8 mouse cellular contexts compared by ENCODE assay signal in genomic region chr19:21777171-21777731, GRCm38 (mm10). TPM values are rescaled to one million over a fixed set of nuclear protein-coding genes. Genes with fewer than 3 reads are reported as not detected.
DNase-seq lines count a peak whose midpoint lies in the region; ATAC-seq and TF ChIP-seq lines count a peak whose summit lies in the region.

No protein-coding gene starts in this region.

- 34% methylated on average over 20 of the region's 20 CpGs for WGBS in forebrain, embryonic 10.5 days
- WGBS in limb, embryonic 11.5 days: 26% methylated on average over 20 of the region's 20 CpGs
- 26% methylated on average over 20 of the region's 20 CpGs for WGBS in midbrain, embryonic 11.5 days
- WGBS in stomach, embryonic 15.5 days: 28% methylated on average over 20 of the region's 20 CpGs

- peak overlapping the region; percentile 55; the same call in 1 of the 2 replicates for H3K4me2 ChIP-seq in limb, embryonic 11.5 days (ENCODE audit: low read depth, severe bottlenecking)
- H3K4me2 ChIP-seq in midbrain, embryonic 11.5 days: peak overlapping the region; percentile 74
- H3K4me2 ChIP-seq in stomach, embryonic 15.5 days: peak overlapping the region; percentile 66

- intact Hi-C loops in heart, postnatal 25 days (cut with DNase I): loop anchor here (1.0 to 5.0 kb wide), 2 partner anchors 45 to 166 kb away; no protein-coding TSS in a partner anchor
- intact Hi-C loops in left cerebral cortex, postnatal 14 days (cut with DNase I): loop anchor here (10.0 kb wide), 1 partner anchor 528 kb away; no protein-coding TSS in a partner anchor

- ATAC-seq in limb, embryonic 11.5 days (ENCODE audit: insufficient number of reproducible peaks, low FRiP score, low TSS enrichment, low read depth): no peak
- no peak; the same call in 1 of the 2 replicates for ATAC-seq in midbrain, embryonic 11.5 days (ENCODE audit: low FRiP score)
- ATAC-seq in stomach, embryonic 15.5 days (ENCODE audit: insufficient read depth, low FRiP score, low read depth): 0 out of 2 replicates have a peak, but pooled peaks have one; percentile 1

- H3K36me3 ChIP-seq in ES-E14 (ENCODE audit: control insufficient read depth, insufficient read depth, low read length, poor library complexity, severe bottlenecking): no peaks in the 10 kb centered on the region
- H3K36me3 ChIP-seq in forebrain, embryonic 10.5 days (replicated peaks): no peaks in the 10 kb centered on the region
- no peaks in the 10 kb centered on the region for H3K36me3 ChIP-seq in limb, embryonic 11.5 days (ENCODE audit: control insufficient read depth, insufficient read depth, low read length)
- no peaks in the 10 kb centered on the region for H3K36me3 ChIP-seq in midbrain, embryonic 11.5 days (ENCODE audit: control insufficient read depth, insufficient read depth, low read length)
- no peaks in the 10 kb centered on the region for H3K36me3 ChIP-seq in stomach, embryonic 15.5 days

- H3K4me3 ChIP-seq in ES-E14 (ENCODE audit: insufficient read depth in 1 of 2, low read depth in 1 of 2, low read length in 2 of 2, poor library complexity in 1 of 2, severe bottlenecking in 1 of 2): peak overlapping the region; percentile 32 to 96; a peak in 3 of 4 replicates
- H3K4me3 ChIP-seq in forebrain, embryonic 10.5 days: peak overlapping the region; percentile 89
- H3K4me3 ChIP-seq in limb, embryonic 11.5 days (ENCODE audit: low read depth, low read length): no peak overlapping the region
- H3K4me3 ChIP-seq in midbrain, embryonic 11.5 days (ENCODE audit: low read depth, low read length): peak overlapping the region; percentile 79; the same call in 1 of the 2 replicates
- H3K4me3 ChIP-seq in stomach, embryonic 15.5 days (replicated peaks): 0 out of 2 replicates have a peak overlapping the region, but pooled peaks have one; percentile 70

- H3K9me3 ChIP-seq in ES-E14 (ENCODE audit: control insufficient read depth, insufficient read depth, low read depth, low read length): no peaks in the 10 kb centered on the region
- H3K9me3 ChIP-seq in forebrain, embryonic 10.5 days: no peaks in the 10 kb centered on the region
- no peaks in the 10 kb centered on the region for H3K9me3 ChIP-seq in limb, embryonic 11.5 days (ENCODE audit: control insufficient read depth, low read length)
- no peaks in the 10 kb centered on the region for H3K9me3 ChIP-seq in midbrain, embryonic 11.5 days (ENCODE audit: control insufficient read depth, low read length)
- no peaks in the 10 kb centered on the region for H3K9me3 ChIP-seq in stomach, embryonic 15.5 days

- H3K4me1 ChIP-seq in ES-E14 (ENCODE audit: control insufficient read depth in 2 of 2, insufficient read depth in 2 of 2, low read length in 2 of 2, poor library complexity in 1 of 2): peaks cover 0 to 25% of the 10 kb centered on the region in 2 experiments; a peak in 2 of 4 replicates
- H3K4me1 ChIP-seq in forebrain, embryonic 10.5 days: peaks cover 44% of the 10 kb centered on the region
- peaks cover 21% of the 10 kb centered on the region for H3K4me1 ChIP-seq in limb, embryonic 11.5 days (ENCODE audit: control insufficient read depth, insufficient read depth, low read length)
- peaks cover 23% of the 10 kb centered on the region for H3K4me1 ChIP-seq in midbrain, embryonic 11.5 days (ENCODE audit: control insufficient read depth, insufficient read depth, low read length)
- H3K4me1 ChIP-seq in stomach, embryonic 15.5 days: peaks cover 15% of the 10 kb centered on the region; the same call in 1 of the 2 replicates

- H3K9ac ChIP-seq in ES-E14 (ENCODE audit: insufficient read depth, low read depth, low read length, poor library complexity, severe bottlenecking): no peak overlapping the region; the same call in 1 of the 2 replicates
- no peak overlapping the region for H3K9ac ChIP-seq in limb, embryonic 11.5 days (ENCODE audit: low read length)
- H3K9ac ChIP-seq in midbrain, embryonic 11.5 days (ENCODE audit: low read length): no peak overlapping the region; the same call in 1 of the 2 replicates
- H3K9ac ChIP-seq in stomach, embryonic 15.5 days: no peak overlapping the region

- peaks cover 4% of the 10 kb centered on the region; the same call in 1 of the 2 replicates for H3K27me3 ChIP-seq in forebrain, embryonic 10.5 days (ENCODE audit: poor library complexity, severe bottlenecking)
- no peaks in the 10 kb centered on the region for H3K27me3 ChIP-seq in limb, embryonic 11.5 days (ENCODE audit: control insufficient read depth, insufficient read depth, low read length)
- no peaks in the 10 kb centered on the region for H3K27me3 ChIP-seq in midbrain, embryonic 11.5 days (ENCODE audit: control insufficient read depth, insufficient read depth, low read length)
- no peaks in the 10 kb centered on the region for H3K27me3 ChIP-seq in stomach, embryonic 15.5 days (replicated peaks)

- DNase-seq in ES-E14 (ENCODE audit: low read depth, low spot score): no peak
- peak; percentile 62 to 65 for DNase-seq in adrenal gland, postnatal 36 days
- DNase-seq in forebrain, embryonic 10.5 days (ENCODE audit: extremely low spot score, low spot score): peak; percentile 45
- peak; percentile 53 for DNase-seq in heart, postnatal 25 days (ENCODE audit: low spot score)
- DNase-seq in limb, embryonic 11.5 days (ENCODE audit: low spot score): peak; percentile 55
- DNase-seq in midbrain, embryonic 11.5 days (ENCODE audit: low spot score, missing footprints): no peak
- no peak for DNase-seq in left cerebral cortex, postnatal 14 days (ENCODE audit: low spot score in 2 of 2)

- in situ Hi-C loops in ES-E14 (cut with MboI; ENCODE audit: low sequenced_read_pairs in 2 of 2, unreplicated experiment in 2 of 2): no loop called here

- no peak overlapping the region for H3K27ac ChIP-seq in ES-E14 (ENCODE audit: insufficient read depth, low read depth, low read length, poor library complexity, severe bottlenecking)
- 0 out of 2 replicates have a peak overlapping the region, but pooled peaks have one; percentile 26 for H3K27ac ChIP-seq in forebrain, embryonic 10.5 days
- no peak overlapping the region for H3K27ac ChIP-seq in limb, embryonic 11.5 days (replicated peaks; ENCODE audit: low read depth, low read length)
- H3K27ac ChIP-seq in midbrain, embryonic 11.5 days (ENCODE audit: low read depth, low read length): no peak overlapping the region
- no peak overlapping the region for H3K27ac ChIP-seq in stomach, embryonic 15.5 days

TF ChIP-seq in ES-E14, 5 proteins besides CTCF, POLR2A, EP300 and RAD21:
- TF ChIP-seq CHD2 (IDR thresholded peaks at IDR 0.05; ENCODE audit: low read depth, low read length) (no peak), ZC3H11A (IDR thresholded peaks at IDR 0.05; ENCODE audit: borderline replicate concordance, low read depth, low read length) (no peak), MAFK (IDR thresholded peaks at IDR 0.05; ENCODE audit: insufficient read depth, low read depth, low read length) (no peak), ZNF384 (IDR thresholded peaks at IDR 0.05; ENCODE audit: low read depth, low read length) (no peak), HCFC1 (IDR thresholded peaks at IDR 0.05; ENCODE audit: borderline replicate concordance, insufficient read depth, low read length) (no peak)

RNA-seq across cellular contexts. Expression of gene Cemip2, which starts 0.9 kb away (rescaled TPM):
- 75.3 and 175 TPM in 2 replicates for total RNA-seq in ES-E14 (2012; rRNA removed)
- total RNA-seq in adrenal gland, postnatal 36 days (2021): 10 to 100 TPM; 22.8 to 23.7 TPM
- 56.4 and 58.7 TPM in 2 replicates for polyA plus RNA-seq in forebrain, embryonic 10.5 days (2016; fragmentation: Nextera tagmentation; extraction: Ambion mirVana)
- 10 to 100 TPM; 13.7 to 14.1 TPM for total RNA-seq in heart, postnatal 25 days (2021)
- 52.1 and 54.6 TPM in 2 replicates for polyA plus RNA-seq in limb, embryonic 11.5 days (2014; fragmentation: Nextera tagmentation; extraction: Ambion mirVana)
- polyA plus RNA-seq in midbrain, embryonic 11.5 days (2014; fragmentation: Nextera tagmentation; extraction: Ambion mirVana): 83.7 and 86.7 TPM in 2 replicates
- 12.9 and 13.8 TPM in 2 replicates for polyA plus RNA-seq in stomach, embryonic 15.5 days (2015; fragmentation: Nextera tagmentation; extraction: Ambion mirVana)
- 10 to 100 TPM; 14.4 to 20.0 TPM for total RNA-seq in left cerebral cortex, postnatal 14 days (2021)

Comparison
In these comparisons a context has a peak if more than half of its experiments do, and no peak if none do; other contexts are left out.
1. DNase-seq: peak in adrenal gland, postnatal 36 days (2 of 2), forebrain, embryonic 10.5 days (single experiment), heart, postnatal 25 days (single experiment) and limb, embryonic 11.5 days (single experiment); none in ES-E14 (single experiment), midbrain, embryonic 11.5 days (single experiment) and left cerebral cortex, postnatal 14 days (0 of 2).
2. Peak in every context shown above with its lines, with median percentiles within 50 percentile points of each other: H3K4me2 ChIP-seq.